Mouse (Mus musculus) kidney, postnatal 25 days (tissue): ENCODE measurements around the gene Zfpl1.
"Not testable (repeated sequence)": the region's sequence is repeated elsewhere in the genome, so short reads cannot be mapped to it uniquely, and the experiment has no call there.

Source experiments
- DNase-seq, 2 experiments: peaks; one replicate each; pipeline ENCODE4 v3.0.0; 2021; ENCODE audit warnings: mixed read lengths in 2 of 2

The Zfpl1 gene

GRCm38 (mm10) chr19:6057313-6058096, 27.3 kb downstream of the Zfpl1 start, which contains the start of the genes Mrpl49 and Fau:
Gene Mrpl49 (minus strand): TSS chr19:6057785.
Gene Fau (plus strand): TSS chr19:6057844.
- peak; percentile 99 to 100 for DNase-seq

- peak in 1 of 2 experiments; percentile 36 for DNase-seq
These were observed 28.1 kb downstream of the Zfpl1 start for GRCm38 (mm10) chr19:6056696-6057095.

GRCm38 (mm10) chr19:6054296-6054695, 30.5 kb downstream of the Zfpl1 start:
- DNase-seq: no peak

- no peak for DNase-seq
These were observed 32.2 kb downstream of the Zfpl1 start for GRCm38 (mm10) chr19:6052516-6052915.

- no peak for DNase-seq
These were observed 35.9 kb downstream of the Zfpl1 start for GRCm38 (mm10) chr19:6048681-6049410.

GRCm38 (mm10) chr19:6047899-6048166, 36.9 kb downstream of the Zfpl1 start:
- no peak for DNase-seq

GRCm38 (mm10) chr19:6047154-6047898, 37.4 kb downstream of the Zfpl1 start:
- no peak for DNase-seq

- peak; percentile 90 to 95 for DNase-seq
These were observed 38.2 kb downstream of the Zfpl1 start, which contains the start of gene Syvn1 for GRCm38 (mm10) chr19:6046294-6047153. Gene Syvn1 (plus strand): TSS chr19:6046576.

GRCm38 (mm10) chr19:6045366-6046293, 39.1 kb downstream of the Zfpl1 start:
- DNase-seq: no peak

- DNase-seq: not testable (repeated sequence)
These were observed 40.7 kb downstream of the Zfpl1 start for GRCm38 (mm10) chr19:6044102-6044501.

- no peak for DNase-seq
These were observed 42.5 kb downstream of the Zfpl1 start for GRCm38 (mm10) chr19:6042293-6042692.

GRCm38 (mm10) chr19:6040002-6040401, 44.8 kb downstream of the Zfpl1 start:
- DNase-seq: no peak

GRCm38 (mm10) chr19:6038326-6038725, 46.4 kb downstream of the Zfpl1 start:
- no peak for DNase-seq

GRCm38 (mm10) chr19:6037695-6038094, 47.1 kb downstream of the Zfpl1 start:
- no peak for DNase-seq

- DNase-seq: no peak
These were observed 48.7 kb downstream of the Zfpl1 start for GRCm38 (mm10) chr19:6035966-6036585.
